Mouse (Mus musculus) G1E (cell line): ENCODE measurements around the gene Upf1. TPM values are rescaled to one million over a fixed set of nuclear protein-coding genes. Genes with fewer than 3 reads are reported as not detected.

Experiments
- ATAC-seq: 2 replicates; pipeline ENCODE4 v1.8.0; 2016; ENCODE audit warnings: mild to moderate bottlenecking; ENCODE audit not compliant: insufficient number of reproducible peaks, poor library complexity, low FRiP score, severe bottlenecking; ENCODE audit errors: extremely low read depth
- DNase-seq: peaks from one replicate; pipeline ENCODE4 v3.0.0; 2012; ENCODE audit warnings: low spot score
- H3K27me3 ChIP-seq: 2 replicates; pipeline ENCODE4 v1.6.1; 2012; ENCODE audit warnings: mild to moderate bottlenecking, low read length, inconsistent platforms; ENCODE audit not compliant: insufficient read depth
- H3K36me3 ChIP-seq: replicated peaks from 2 replicates; pipeline ENCODE3; 2012; ENCODE audit warnings: mild to moderate bottlenecking, inconsistent platforms
- H3K4me1 ChIP-seq: 2 replicates; pipeline ENCODE4 v1.6.1; 2012; ENCODE audit warnings: low read depth, low read length, inconsistent platforms, mixed read lengths; ENCODE audit not compliant: insufficient read depth
- H3K4me3 ChIP-seq: 2 replicates; pipeline ENCODE4 v1.5.1; 2012; ENCODE audit warnings: low read depth, mild to moderate bottlenecking, inconsistent platforms, low read length, moderate library complexity, mixed read lengths
- H3K9me3 ChIP-seq: replicated peaks from 2 replicates; pipeline ENCODE4 v1.6.1; 2012; ENCODE audit warnings: inconsistent platforms
- CTCF ChIP-seq: IDR thresholded peaks from 2 replicates; pipeline ENCODE4 v1.5.1; 2012; ENCODE audit warnings: low read depth, low read length, inconsistent platforms, mixed read lengths
- GATA1 ChIP-seq: IDR thresholded peaks from 2 replicates; pipeline ENCODE4 v1.6.1; 2012; ENCODE audit warnings: borderline replicate concordance, low read length, inconsistent platforms, mixed read lengths
- GATA2 ChIP-seq: IDR thresholded peaks from 2 replicates; pipeline ENCODE4 v1.6.1; 2012; ENCODE audit warnings: low read depth, low read length, inconsistent platforms, borderline replicate concordance
- POLR2AphosphoS5 ChIP-seq: IDR thresholded peaks from 2 replicates; pipeline ENCODE4 v1.6.1; 2012; ENCODE audit warnings: low read depth, low read length, inconsistent platforms; ENCODE audit not compliant: insufficient replicate concordance
- TAL1 ChIP-seq: conservative IDR thresholded peaks from 2 replicates; pipeline ENCODE4 v1.6.1; 2012; ENCODE audit warnings: low read depth, low read length, inconsistent platforms, mixed read lengths
- polyA plus RNA-seq: library from polyadenylated mRNA; stranded (reverse); fragments of >175 nt; gene quantifications from 2 replicates; pipeline ENCODE4 v1.2.3, GENCODE M21; 2012
- total RNA-seq, 2 experiments: library from RNA; stranded (forward) in 1 of 2; stranded (reverse) in 1 of 2; fragments of 200-1000 nt in 1 of 2; fragments of >200 nt in 1 of 2; fragmentation: Nextera tagmentation in 1 of 2; gene quantifications; 2 replicates each; pipeline ENCODE4 v1.2.3; 2014 to 2017

The Upf1 gene
- total and polyA plus RNA-seq, 3 experiments = 22.9 to 155 (median 43.6) TPM

GRCm38 (mm10) chr8:70361484-70362032 is 8.5 kb upstream of the Upf1 start:
- peaks cover 5% of the 10 kb centered on the region; the same call in 1 of the 2 replicates for H3K9me3 ChIP-seq
- ATAC-seq (no peak), DNase-seq (no peak)
- TF ChIP-seq TAL1 = no peak
- TF ChIP-seq CTCF = no peak
- no peak for TF ChIP-seq POLR2AphosphoS5
- TF ChIP-seq GATA1 = no peak
- TF ChIP-seq GATA2 = no peak
- H3K4me3 ChIP-seq = no peak overlapping the region
- H3K4me1 ChIP-seq = peaks cover 44% of the 10 kb centered on the region
- no peaks in the 10 kb centered on the region for H3K36me3 ChIP-seq
- peaks cover 40% of the 10 kb centered on the region for H3K27me3 ChIP-seq

DNA sequence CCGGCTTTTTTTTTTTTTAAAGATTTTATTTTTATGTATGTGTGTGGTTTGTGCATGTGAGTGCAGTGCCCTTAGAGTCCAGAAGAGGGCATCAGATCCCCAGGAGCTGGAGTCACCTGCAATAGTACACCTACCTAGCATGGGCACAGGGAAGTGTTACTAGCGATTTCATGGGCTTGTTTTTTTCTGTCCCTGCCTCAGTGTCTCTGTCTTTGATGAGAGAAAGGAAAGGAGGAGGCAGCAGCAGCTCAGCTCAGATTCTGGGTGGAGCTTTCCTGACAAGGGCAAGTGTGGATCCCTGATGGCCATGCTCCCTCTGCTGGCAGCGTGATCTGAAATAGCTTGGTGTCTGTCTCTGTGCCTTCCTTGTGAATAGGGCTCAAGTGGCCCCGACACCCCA is 7.7 kb upstream of the Upf1 start:
- TF ChIP-seq GATA1 (no peak), CTCF (no peak)
- ATAC-seq = no peak
- Histone ChIP-seq H3K4me1 (peaks cover 43% of the 10 kb centered on the region), H3K27me3 (peaks cover 34% of the 10 kb centered on the region), H3K9me3 (peaks cover 5% of the 10 kb centered on the region; the same call in 1 of the 2 replicates), H3K36me3 (no peaks in the 10 kb centered on the region), H3K4me3 (no peak overlapping the region)
- no peak for DNase-seq

- no peaks in the 10 kb centered on the region for H3K36me3 ChIP-seq
- no peak overlapping the region for H3K4me3 ChIP-seq
- ATAC-seq = no peak
- H3K27me3 ChIP-seq = peaks cover 27% of the 10 kb centered on the region
- peaks cover 47% of the 10 kb centered on the region for H3K4me1 ChIP-seq
- no peak for DNase-seq
- TF ChIP-seq GATA2 = no peak
- TF ChIP-seq TAL1 = no peak
- no peak for TF ChIP-seq POLR2AphosphoS5
- no peak for TF ChIP-seq CTCF
- TF ChIP-seq GATA1 = no peak
- peaks cover 5% of the 10 kb centered on the region; the same call in 1 of the 2 replicates for H3K9me3 ChIP-seq
Measured at GRCm38 (mm10) chr8:70359411-70359810, 6.3 kb upstream of the Upf1 start.

DNA sequence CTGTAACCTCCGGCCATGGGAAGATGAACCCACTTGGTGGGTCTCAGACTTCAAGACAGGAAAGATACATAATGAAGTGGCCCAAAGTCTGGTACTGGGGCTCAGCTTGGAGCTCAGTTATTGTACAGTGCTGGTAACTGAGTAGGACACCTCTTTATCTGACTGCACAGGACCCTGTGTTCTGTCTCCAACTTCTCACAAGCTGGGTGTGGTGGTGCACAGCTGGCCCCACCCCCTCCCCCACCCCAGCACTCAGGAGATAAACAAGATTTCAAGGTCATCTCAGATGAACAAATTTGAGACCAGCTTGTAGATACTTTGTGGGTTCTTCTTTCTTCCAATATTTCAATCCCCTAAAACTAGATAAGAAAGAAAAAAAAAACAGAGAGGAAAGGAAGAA is 3.0 kb upstream of the Upf1 start:
- Histone ChIP-seq H3K4me3 (no peak overlapping the region; the same call in 1 of the 2 replicates), H3K9me3 (peaks cover 5% of the 10 kb centered on the region; the same call in 1 of the 2 replicates), H3K36me3 (peaks cover 11% of the 10 kb centered on the region), H3K27me3 (peaks cover 4% of the 10 kb centered on the region; the same call in 1 of the 2 replicates), H3K4me1 (peaks cover 56% of the 10 kb centered on the region)
- TF ChIP-seq GATA1 = no peak
- TF ChIP-seq CTCF = no peak
- TF ChIP-seq POLR2AphosphoS5 = no peak
- TF ChIP-seq TAL1 = peak; percentile 54
- TF ChIP-seq GATA2 = no peak
- no peak for DNase-seq
- peak; percentile 52 for ATAC-seq

DNA sequence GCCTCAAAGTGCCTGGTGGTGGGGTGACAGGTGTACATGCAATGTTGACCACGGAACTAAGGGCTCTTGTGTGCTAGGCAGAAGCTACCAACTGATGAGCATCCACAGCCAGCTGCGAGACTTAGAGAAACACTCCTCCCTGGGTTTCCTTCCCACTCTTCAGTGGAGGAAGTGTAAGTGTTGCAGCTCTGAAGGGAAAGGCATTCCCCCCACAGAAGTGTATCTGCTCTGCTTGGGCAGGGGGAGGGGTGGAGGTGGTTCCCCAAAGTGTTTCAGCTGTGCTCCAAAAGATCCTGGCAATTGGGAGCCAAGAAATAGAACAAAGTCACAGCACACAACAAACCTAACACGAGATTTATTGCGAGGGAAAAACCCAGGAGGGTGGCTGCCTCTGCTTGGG is 926 bp upstream of the Upf1 start:
- Histone ChIP-seq H3K27me3 (no peaks in the 10 kb centered on the region; the same call in 1 of the 2 replicates), H3K4me3 (peak overlapping the region; percentile 93; the same call in 1 of the 2 replicates), H3K4me1 (peaks cover 74% of the 10 kb centered on the region), H3K9me3 (no peaks in the 10 kb centered on the region; the same call in 1 of the 2 replicates), H3K36me3 (peaks cover 32% of the 10 kb centered on the region)
- ATAC-seq (no peak), DNase-seq (no peak)
- TF ChIP-seq TAL1 (no peak), CTCF (no peak), GATA2 (no peak), POLR2AphosphoS5 (no peak), GATA1 (no peak)

GRCm38 (mm10) chr8:70352657-70353151 is 374 bp downstream of the Upf1 start:
- Histone ChIP-seq H3K4me3 (peak overlapping the region; percentile 93), H3K4me1 (peaks cover 82% of the 10 kb centered on the region), H3K9me3 (no peaks in the 10 kb centered on the region; the same call in 1 of the 2 replicates), H3K36me3 (peaks cover 45% of the 10 kb centered on the region), H3K27me3 (no peaks in the 10 kb centered on the region)
- TF ChIP-seq POLR2AphosphoS5 = no peak
- no peak for TF ChIP-seq GATA1
- TF ChIP-seq CTCF = no peak
- TF ChIP-seq TAL1 = no peak
- TF ChIP-seq GATA2 = no peak
- ATAC-seq = no peak
- DNase-seq = peak; percentile 53
